Mouse (Mus musculus): ENCODE results near the gene Des. TPM values are rescaled to one million over a fixed set of nuclear protein-coding genes. Genes with fewer than 3 reads are reported as not detected.

Gene Des
- total and polyA plus RNA-seq, 2 experiments from 2014 or later, result 1.4 to 1.9 TPM

DNA sequence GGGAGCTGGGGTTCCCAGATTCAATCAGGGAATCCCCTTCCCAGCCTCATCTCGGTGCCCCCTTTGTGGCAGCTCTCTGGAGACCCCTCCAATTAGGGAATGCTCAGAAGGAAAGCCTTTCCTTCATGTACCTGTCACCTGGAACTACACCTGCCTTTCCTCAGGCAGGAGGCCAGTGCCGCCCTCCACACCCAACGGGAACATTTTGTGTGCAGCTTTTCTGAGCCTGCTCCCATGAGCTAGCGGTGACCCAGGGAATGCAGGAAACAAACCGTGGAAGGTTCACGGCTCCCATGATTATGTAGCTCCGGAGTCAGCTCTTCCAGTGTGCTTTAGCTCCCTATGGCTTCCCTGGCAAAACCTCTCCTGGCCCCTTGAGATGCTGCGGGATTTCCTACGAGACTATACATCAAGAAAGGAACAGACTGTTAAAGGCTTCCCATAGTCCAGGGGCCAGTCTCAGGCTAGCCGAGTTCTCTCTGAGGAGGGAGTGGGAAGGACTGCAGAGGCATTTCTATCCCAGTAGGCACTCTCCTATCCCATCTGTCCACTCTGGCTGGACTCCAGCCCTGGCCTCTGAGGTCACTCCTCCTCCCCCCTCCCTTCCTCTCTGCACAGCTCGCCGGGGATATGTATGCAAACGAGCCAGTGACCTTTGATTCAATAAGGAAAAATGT lies 10.0 kb downstream of the Des start:
- DNase-seq (ENCODE audit: low spot score), result peak; percentile 76
- no peak for TF ChIP-seq CTCF (IDR thresholded peaks at IDR 0.05)
- H3K9me3 ChIP-seq (ENCODE audit: low read length), result no peaks in the 10 kb centered on the region
- no peak overlapping the region for H3K4me2 ChIP-seq (ENCODE audit: low read depth, low read length, poor library complexity, severe bottlenecking)
- no peak overlapping the region for H3K27ac ChIP-seq (ENCODE audit: low read depth, low read length)
- no peak for ATAC-seq (ENCODE audit: low FRiP score)
- WGBS, result 48% methylated on average over 13 of the region's 13 CpGs
- H3K9ac ChIP-seq (replicated peaks; ENCODE audit: low read length, poor library complexity, severe bottlenecking), result no peak overlapping the region
- no peaks in the 10 kb centered on the region for H3K27me3 ChIP-seq (ENCODE audit: insufficient read depth, low read length)
- H3K4me3 ChIP-seq (ENCODE audit: low read depth, low read length), result no peak overlapping the region
- H3K4me1 ChIP-seq (ENCODE audit: insufficient read depth, low read length), result peaks cover 7% of the 10 kb centered on the region
- H3K36me3 ChIP-seq (ENCODE audit: insufficient read depth, low read length), result no peaks in the 10 kb centered on the region

DNA sequence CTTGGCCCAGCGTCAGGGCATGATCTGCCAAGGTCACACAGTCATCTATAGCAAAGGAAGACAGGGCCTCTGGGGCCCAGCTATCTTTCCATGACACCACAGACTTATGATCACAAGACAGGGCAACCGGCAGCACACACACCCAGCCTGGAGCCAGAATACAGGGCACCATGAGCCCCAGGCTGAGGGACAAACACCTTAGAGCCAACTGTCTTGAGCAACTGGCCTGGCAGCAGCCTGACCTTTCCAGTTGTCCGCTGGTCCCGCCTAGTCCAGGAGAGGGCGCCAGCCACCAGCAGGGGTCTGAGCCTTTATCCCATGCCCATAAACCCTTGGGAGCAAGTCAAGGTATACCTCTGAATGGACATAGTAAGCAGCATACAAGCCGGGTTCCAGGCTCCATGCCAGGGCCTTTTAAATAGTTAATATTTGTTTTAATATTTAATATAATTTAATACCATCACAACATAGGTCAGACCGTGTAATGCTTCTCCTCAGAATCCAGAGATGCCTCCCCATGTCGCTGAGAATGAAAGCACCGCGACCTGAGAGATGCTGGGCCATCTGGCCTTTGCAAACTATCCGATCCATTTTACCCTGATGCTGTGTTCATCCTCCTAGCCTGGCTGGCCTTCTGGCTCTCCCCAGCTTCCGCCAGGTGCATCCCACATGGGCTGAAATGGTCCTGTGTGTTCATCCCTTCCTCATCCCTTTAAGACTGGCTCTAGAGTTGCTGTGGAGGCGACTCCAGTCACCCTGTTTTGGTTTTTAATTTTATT lies 11.4 kb downstream of the Des start:
- Histone ChIP-seq H3K4me3 (ENCODE audit: low read depth, low read length) (no peak overlapping the region), H3K4me2 (ENCODE audit: low read depth, low read length, poor library complexity, severe bottlenecking) (no peak overlapping the region), H3K27ac (ENCODE audit: low read depth, low read length) (no peak overlapping the region), H3K27me3 (ENCODE audit: insufficient read depth, low read length) (no peaks in the 10 kb centered on the region), H3K4me1 (ENCODE audit: insufficient read depth, low read length) (peaks cover 10% of the 10 kb centered on the region), H3K9me3 (ENCODE audit: low read length) (no peaks in the 10 kb centered on the region), H3K9ac (replicated peaks; ENCODE audit: low read length, poor library complexity, severe bottlenecking) (no peak overlapping the region), H3K36me3 (ENCODE audit: insufficient read depth, low read length) (no peaks in the 10 kb centered on the region)
- WGBS, result 55% methylated on average over 13 of the region's 13 CpGs
- no peak for ATAC-seq (ENCODE audit: low FRiP score)
- TF ChIP-seq CTCF (IDR thresholded peaks at IDR 0.05), result peak; percentile 64
- DNase-seq (ENCODE audit: low spot score), result no peak

DNA sequence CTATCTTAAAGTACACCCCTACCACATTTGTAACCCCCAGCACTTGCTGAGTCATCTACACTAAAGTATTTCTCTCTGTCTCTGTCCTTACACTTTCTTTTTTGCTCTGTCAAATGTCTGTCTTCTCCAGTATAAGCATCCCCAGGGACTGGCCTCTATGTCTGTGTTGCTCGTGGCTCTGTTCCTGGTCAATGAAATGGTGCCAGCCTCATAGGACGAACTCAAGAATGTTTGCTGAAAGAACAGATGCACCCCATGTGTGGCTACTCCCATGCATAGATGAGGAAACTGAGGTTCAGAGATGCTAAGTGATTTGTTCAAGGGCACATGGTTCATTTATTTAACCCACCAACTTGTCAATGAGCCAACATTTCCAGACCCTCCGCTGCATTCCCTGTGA lies 12.3 kb downstream of the Des start:
- ATAC-seq (ENCODE audit: low FRiP score), result no peak
- Histone ChIP-seq H3K36me3 (ENCODE audit: insufficient read depth, low read length) (no peaks in the 10 kb centered on the region), H3K9me3 (ENCODE audit: low read length) (no peaks in the 10 kb centered on the region), H3K27ac (ENCODE audit: low read depth, low read length) (peak overlapping the region; percentile 8; the same call in 1 of the 2 replicates), H3K4me1 (ENCODE audit: insufficient read depth, low read length) (peaks cover 10% of the 10 kb centered on the region), H3K4me3 (ENCODE audit: low read depth, low read length) (no peak overlapping the region), H3K4me2 (ENCODE audit: low read depth, low read length, poor library complexity, severe bottlenecking) (no peak overlapping the region), H3K27me3 (ENCODE audit: insufficient read depth, low read length) (no peaks in the 10 kb centered on the region), H3K9ac (replicated peaks; ENCODE audit: low read length, poor library complexity, severe bottlenecking) (no peak overlapping the region)
- WGBS, result 66% methylated on average over 3 of the region's 3 CpGs
- no peak for TF ChIP-seq CTCF (IDR thresholded peaks at IDR 0.05)
- no peak for DNase-seq (ENCODE audit: low spot score)

DNA sequence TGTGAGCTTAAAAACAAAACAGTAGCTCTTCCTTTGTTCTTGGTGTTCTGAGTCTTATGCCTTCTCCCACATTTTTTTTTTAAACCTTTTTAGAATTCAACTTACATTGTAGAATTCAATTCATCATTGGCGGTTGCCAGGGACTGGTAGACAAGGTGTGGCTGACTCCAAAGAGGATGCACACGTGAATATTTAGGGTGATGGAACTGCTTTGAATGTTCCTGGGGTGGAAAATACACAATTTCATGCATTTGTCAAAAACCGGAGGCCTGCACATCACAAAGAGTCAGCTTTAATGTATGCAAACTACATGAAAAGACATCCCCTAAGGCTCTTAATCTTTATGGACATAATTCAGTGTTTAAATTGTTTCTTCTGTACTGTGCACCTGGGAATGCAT lies 13.1 kb downstream of the Des start:
- no peak overlapping the region for H3K4me3 ChIP-seq (ENCODE audit: low read depth, low read length)
- peaks cover 10% of the 10 kb centered on the region for H3K4me1 ChIP-seq (ENCODE audit: insufficient read depth, low read length)
- no peak overlapping the region for H3K9ac ChIP-seq (replicated peaks; ENCODE audit: low read length, poor library complexity, severe bottlenecking)
- 23% methylated on average over 3 of the region's 3 CpGs for WGBS
- DNase-seq (ENCODE audit: low spot score), result no peak
- no peak overlapping the region for H3K4me2 ChIP-seq (ENCODE audit: low read depth, low read length, poor library complexity, severe bottlenecking)
- H3K9me3 ChIP-seq (ENCODE audit: low read length), result no peaks in the 10 kb centered on the region
- no peak for TF ChIP-seq CTCF (IDR thresholded peaks at IDR 0.05)
- no peaks in the 10 kb centered on the region for H3K36me3 ChIP-seq (ENCODE audit: insufficient read depth, low read length)
- peak; percentile 45; the same call in 1 of the 2 replicates for ATAC-seq (ENCODE audit: low FRiP score)
- peak overlapping the region; percentile 8; the same call in 1 of the 2 replicates for H3K27ac ChIP-seq (ENCODE audit: low read depth, low read length)
- H3K27me3 ChIP-seq (ENCODE audit: insufficient read depth, low read length), result no peaks in the 10 kb centered on the region

DNA sequence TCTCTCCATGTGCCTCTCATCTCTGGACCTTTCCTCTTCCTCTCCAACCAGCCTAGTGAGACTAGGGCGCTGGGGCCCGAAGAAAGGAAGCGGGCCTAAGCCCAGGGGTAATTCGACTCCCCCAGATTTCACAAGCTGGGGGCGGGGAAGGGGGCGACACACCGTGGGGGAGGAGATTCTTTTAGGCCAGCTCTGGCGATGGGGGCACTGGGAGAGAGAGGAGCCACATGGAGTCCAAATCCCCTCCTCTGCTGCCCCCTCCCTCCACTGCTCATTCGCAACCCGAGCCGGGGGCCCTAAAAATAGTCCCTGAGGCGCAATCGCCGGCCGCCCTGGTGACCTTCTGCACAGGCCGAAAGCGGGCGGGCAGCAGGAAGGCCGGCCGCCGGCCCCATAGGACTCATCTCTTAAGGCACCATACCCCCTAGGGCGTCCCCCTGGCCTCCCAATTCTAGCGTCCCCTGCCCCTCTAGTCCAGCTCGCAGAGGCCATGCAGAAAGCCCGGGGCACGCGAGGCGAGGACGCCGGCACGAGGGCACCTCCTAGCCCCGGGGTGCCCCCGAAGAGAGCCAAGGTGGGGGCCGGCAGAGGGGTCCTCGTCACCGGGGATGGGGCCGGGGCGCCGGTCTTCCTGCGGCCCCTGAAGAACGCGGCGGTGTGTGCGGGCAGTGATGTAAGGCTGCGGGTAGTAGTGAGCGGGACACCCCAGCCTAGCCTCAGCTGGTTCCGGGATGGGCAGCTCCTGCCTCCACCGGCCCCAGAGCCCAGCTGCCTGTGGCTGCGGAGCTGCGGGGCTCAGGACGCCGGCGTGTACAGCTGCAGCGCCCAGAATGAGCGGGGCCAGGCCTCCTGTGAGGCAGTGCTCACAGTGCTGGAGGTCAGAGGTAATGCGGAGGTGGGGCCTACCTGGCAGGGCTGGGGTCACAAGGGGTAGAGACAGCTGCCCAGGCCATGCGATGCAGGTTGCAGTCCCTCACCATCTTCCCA lies 15.1 kb downstream of the Des start, which contains the start of gene Speg:
Speg (plus strand) TSS at position 348 of the 987 bp plus-strand sequence.
- 14% methylated on average over 57 of the region's 57 CpGs for WGBS
- Histone ChIP-seq H3K27ac (ENCODE audit: low read depth, low read length) (no peak within 1 kb of the TSS), H3K9ac (replicated peaks; ENCODE audit: low read length, poor library complexity, severe bottlenecking) (0 out of 2 replicates have a peak within 1 kb of the TSS, but pooled peaks have one; percentile 33)

More for the DNA sequence above, 15.1 kb downstream of the Des start, which contains the start of gene Speg:
- no peaks in the 10 kb centered on the region for H3K9me3 ChIP-seq (ENCODE audit: low read length)
- H3K4me1 ChIP-seq (ENCODE audit: insufficient read depth, low read length), result peaks cover 10% of the 10 kb centered on the region
- TF ChIP-seq CTCF (IDR thresholded peaks at IDR 0.05), result no peak
- DNase-seq (ENCODE audit: low spot score) (no peak), ATAC-seq (ENCODE audit: low FRiP score) (no peak)
- H3K4me2 ChIP-seq (ENCODE audit: low read depth, low read length, poor library complexity, severe bottlenecking), result peak within 1 kb of the TSS; percentile 30
- no peaks in the 10 kb centered on the region for H3K36me3 ChIP-seq (ENCODE audit: insufficient read depth, low read length)
- no peak within 1 kb of the TSS for H3K4me3 ChIP-seq (ENCODE audit: low read depth, low read length)
- no peaks in the 10 kb centered on the region for H3K27me3 ChIP-seq (ENCODE audit: insufficient read depth, low read length)
